Mouse (Mus musculus): Measurements from ENCODE around the gene Gpbar1. TPM values are rescaled to one million over a fixed set of nuclear protein-coding genes. Genes with fewer than 3 reads are reported as not detected.

Gene Gpbar1
- total and polyA plus RNA-seq, 3 experiments: 0.11 TPM; not detected in 2

DNA sequence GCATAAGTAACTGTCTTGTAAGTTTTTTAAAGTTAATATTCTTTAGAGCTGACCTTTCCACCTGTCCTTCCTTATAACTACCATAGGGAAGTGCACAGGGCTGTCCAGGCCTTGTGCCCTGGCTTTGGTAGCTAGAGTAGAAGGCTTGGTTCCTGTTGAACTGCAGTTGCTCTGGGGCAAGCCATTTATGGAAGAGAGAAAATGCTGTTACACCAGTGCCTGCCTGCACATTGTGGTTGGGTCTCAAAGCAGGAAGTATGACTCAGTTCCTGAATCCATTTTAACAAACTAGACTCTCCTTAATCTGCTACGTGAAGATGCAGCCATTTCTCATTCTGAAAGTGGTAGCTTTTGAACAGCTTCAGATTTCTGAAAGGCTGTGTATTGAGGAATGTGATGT, 29.6 kb upstream of the Gpbar1 start:
- peak; percentile 34 for DNase-seq (ENCODE audit: low spot score)
- Histone ChIP-seq H3K4me1 (ENCODE audit: insufficient read depth, low read depth, low read length) (peaks cover 37% of the 10 kb centered on the region), H3K9me3 (replicated peaks) (no peaks in the 10 kb centered on the region), H3K27me3 (ENCODE audit: insufficient read depth, low read length) (no peaks in the 10 kb centered on the region), H3K4me3 (ENCODE audit: low read depth, low read length) (no peak overlapping the region), H3K36me3 (replicated peaks) (peaks cover 94% of the 10 kb centered on the region)
- TF ChIP-seq GATA2 (IDR thresholded peaks at IDR 0.05; ENCODE audit: borderline replicate concordance, low read depth, low read length) (no peak), GATA1 (IDR thresholded peaks at IDR 0.05; ENCODE audit: borderline replicate concordance, low read length) (no peak), TAL1 (conservative IDR thresholded peaks at IDR 0.05; ENCODE audit: low read depth, low read length) (no peak), CTCF (IDR thresholded peaks at IDR 0.05; ENCODE audit: low read depth, low read length) (no peak)
- ATAC-seq (ENCODE audit: extremely low read depth, insufficient number of reproducible peaks, low FRiP score, poor library complexity, severe bottlenecking): peak; percentile 69

DNA sequence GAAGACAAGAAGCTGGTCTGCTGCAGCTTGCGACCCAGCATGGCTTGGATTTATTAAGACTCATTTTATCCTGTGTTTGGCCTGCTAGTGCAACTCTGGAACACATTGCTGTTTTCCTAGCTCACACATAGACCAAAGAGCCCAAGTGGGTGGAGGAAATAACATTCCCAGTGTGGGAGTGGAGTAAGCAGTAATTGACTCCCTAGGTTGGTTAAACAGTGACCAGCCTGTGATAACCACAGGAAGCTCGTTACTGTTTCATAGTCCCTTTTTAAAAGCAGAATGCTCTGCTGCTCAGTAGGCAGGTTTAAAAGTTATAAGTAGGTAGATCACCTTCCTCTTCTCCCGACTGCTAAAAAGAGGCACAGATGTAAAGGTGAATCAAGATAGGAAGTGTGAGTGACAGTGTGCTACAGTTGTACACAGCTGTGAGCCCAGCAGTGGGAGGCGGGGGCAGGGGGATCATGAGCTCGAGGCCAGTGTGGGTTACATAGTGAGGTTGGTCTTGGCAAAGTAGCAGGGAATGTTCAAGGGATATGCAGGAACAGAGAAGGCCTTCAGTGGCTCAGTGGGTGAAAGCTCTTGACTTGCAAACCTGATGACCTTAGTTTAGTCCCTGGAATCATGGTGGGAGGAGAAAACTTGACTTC, 28.9 kb upstream of the Gpbar1 start:
- Histone ChIP-seq H3K4me3 (ENCODE audit: low read depth, low read length) (0 out of 2 replicates have a peak overlapping the region, but pooled peaks have one; percentile 11), H3K36me3 (replicated peaks) (peaks cover 94% of the 10 kb centered on the region), H3K4me1 (ENCODE audit: insufficient read depth, low read depth, low read length) (peaks cover 31% of the 10 kb centered on the region), H3K27me3 (ENCODE audit: insufficient read depth, low read length) (no peaks in the 10 kb centered on the region), H3K9me3 (replicated peaks) (no peaks in the 10 kb centered on the region)
- DNase-seq (ENCODE audit: low spot score) (no peak), ATAC-seq (ENCODE audit: extremely low read depth, insufficient number of reproducible peaks, low FRiP score, poor library complexity, severe bottlenecking) (no peak)
- TF ChIP-seq POLR2AphosphoS5 (IDR thresholded peaks at IDR 0.05; ENCODE audit: insufficient replicate concordance, low read depth, low read length) (no peak), GATA1 (IDR thresholded peaks at IDR 0.05; ENCODE audit: borderline replicate concordance, low read length) (no peak), CTCF (IDR thresholded peaks at IDR 0.05; ENCODE audit: low read depth, low read length) (no peak), GATA2 (IDR thresholded peaks at IDR 0.05; ENCODE audit: borderline replicate concordance, low read depth, low read length) (no peak), TAL1 (conservative IDR thresholded peaks at IDR 0.05; ENCODE audit: low read depth, low read length) (no peak)

DNA sequence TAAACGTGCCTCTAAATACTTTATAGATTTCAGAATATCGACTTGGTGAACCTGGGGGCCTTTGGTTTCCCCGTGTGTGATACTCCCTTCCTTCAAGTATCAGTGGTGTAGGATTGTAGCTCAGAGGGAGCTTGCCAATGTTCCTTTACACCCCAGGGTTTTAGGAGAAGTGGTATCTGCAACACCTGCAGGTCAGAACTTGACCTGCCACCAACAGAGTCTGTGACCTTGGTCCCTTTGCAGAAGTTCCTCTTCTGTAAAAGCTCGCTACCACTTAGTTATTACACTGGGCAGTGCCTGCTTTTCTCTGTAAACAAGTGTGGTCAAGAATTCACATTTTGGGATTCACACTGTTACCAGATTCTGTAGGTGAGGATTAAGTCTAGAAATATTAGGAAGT, 28.3 kb upstream of the Gpbar1 start:
- peaks cover 94% of the 10 kb centered on the region for H3K36me3 ChIP-seq (replicated peaks)
- H3K4me1 ChIP-seq (ENCODE audit: insufficient read depth, low read depth, low read length): peaks cover 26% of the 10 kb centered on the region
- H3K9me3 ChIP-seq (replicated peaks): no peaks in the 10 kb centered on the region
- H3K27me3 ChIP-seq (ENCODE audit: insufficient read depth, low read length): no peaks in the 10 kb centered on the region
- DNase-seq (ENCODE audit: low spot score): no peak
- no peak for TF ChIP-seq TAL1 (conservative IDR thresholded peaks at IDR 0.05; ENCODE audit: low read depth, low read length)
- no peak for TF ChIP-seq CTCF (IDR thresholded peaks at IDR 0.05; ENCODE audit: low read depth, low read length)
- TF ChIP-seq GATA2 (IDR thresholded peaks at IDR 0.05; ENCODE audit: borderline replicate concordance, low read depth, low read length): no peak
- TF ChIP-seq POLR2AphosphoS5 (IDR thresholded peaks at IDR 0.05; ENCODE audit: insufficient replicate concordance, low read depth, low read length): no peak
- TF ChIP-seq GATA1 (IDR thresholded peaks at IDR 0.05; ENCODE audit: borderline replicate concordance, low read length): no peak
- ATAC-seq (ENCODE audit: extremely low read depth, insufficient number of reproducible peaks, low FRiP score, poor library complexity, severe bottlenecking): no peak
- no peak overlapping the region for H3K4me3 ChIP-seq (ENCODE audit: low read depth, low read length)

DNA sequence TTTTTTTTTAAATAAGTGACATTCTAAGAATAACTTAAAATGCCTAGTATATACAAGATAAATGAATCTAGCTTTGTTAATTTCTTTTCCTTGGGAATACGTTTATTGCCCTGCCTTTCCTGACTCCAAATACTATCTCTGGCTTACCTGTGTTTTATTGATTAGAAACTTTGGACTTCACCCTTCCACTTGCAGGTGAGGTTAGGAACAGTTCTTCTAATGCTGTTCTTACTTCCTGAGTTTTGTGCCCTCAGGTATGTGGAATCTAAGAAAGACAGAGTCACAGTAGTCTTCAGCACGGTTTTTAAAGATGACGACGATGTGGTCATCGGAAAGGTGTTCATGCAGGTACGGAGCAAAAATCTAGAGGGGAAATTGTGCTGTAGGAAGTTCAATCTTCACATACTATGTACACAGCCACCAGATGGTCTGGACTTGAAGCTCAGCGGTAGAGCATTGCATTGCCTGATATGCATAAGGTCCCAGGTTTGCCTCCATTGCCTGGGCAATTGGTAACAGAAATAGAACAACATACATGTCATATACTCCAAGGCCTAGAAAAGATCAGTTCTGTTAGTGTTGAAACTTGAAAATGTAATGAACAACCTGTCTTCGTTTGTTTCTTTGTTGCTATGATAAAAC, 22.5 kb upstream of the Gpbar1 start:
- TF ChIP-seq GATA1 (IDR thresholded peaks at IDR 0.05; ENCODE audit: borderline replicate concordance, low read length) (no peak), POLR2AphosphoS5 (IDR thresholded peaks at IDR 0.05; ENCODE audit: insufficient replicate concordance, low read depth, low read length) (no peak), CTCF (IDR thresholded peaks at IDR 0.05; ENCODE audit: low read depth, low read length) (no peak), TAL1 (conservative IDR thresholded peaks at IDR 0.05; ENCODE audit: low read depth, low read length) (no peak), GATA2 (IDR thresholded peaks at IDR 0.05; ENCODE audit: borderline replicate concordance, low read depth, low read length) (no peak)
- no peaks in the 10 kb centered on the region for H3K27me3 ChIP-seq (ENCODE audit: insufficient read depth, low read length)
- H3K36me3 ChIP-seq (replicated peaks): peaks cover 94% of the 10 kb centered on the region
- peaks cover 5% of the 10 kb centered on the region; the same call in 1 of the 2 replicates for H3K4me1 ChIP-seq (ENCODE audit: insufficient read depth, low read depth, low read length)
- no peak for ATAC-seq (ENCODE audit: extremely low read depth, insufficient number of reproducible peaks, low FRiP score, poor library complexity, severe bottlenecking)
- DNase-seq (ENCODE audit: low spot score): no peak
- H3K9me3 ChIP-seq (replicated peaks): no peaks in the 10 kb centered on the region
- no peak overlapping the region for H3K4me3 ChIP-seq (ENCODE audit: low read depth, low read length)

DNA sequence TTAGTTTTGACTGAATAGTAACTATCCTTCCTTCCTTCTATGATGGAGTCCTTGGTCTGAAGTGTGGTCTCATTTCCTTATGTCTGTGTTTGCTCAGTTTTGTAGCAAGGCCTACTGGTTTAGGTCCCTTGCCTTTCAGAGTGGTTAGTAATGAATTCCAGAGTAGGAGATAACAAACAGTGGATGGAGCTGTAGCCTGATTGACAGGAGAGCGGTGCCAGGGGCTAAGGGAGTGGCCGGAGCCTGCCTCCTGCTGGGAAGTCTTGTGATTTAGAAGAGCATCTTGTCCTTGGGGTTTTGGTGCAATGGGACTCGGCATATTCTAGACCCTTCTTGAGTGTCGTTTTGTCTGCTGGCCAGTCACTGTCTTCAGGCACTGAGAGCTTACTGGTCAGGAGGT, 21.6 kb upstream of the Gpbar1 start:
- Histone ChIP-seq H3K4me3 (ENCODE audit: low read depth, low read length) (no peak overlapping the region), H3K4me1 (ENCODE audit: insufficient read depth, low read depth, low read length) (peaks cover 5% of the 10 kb centered on the region; the same call in 1 of the 2 replicates), H3K36me3 (replicated peaks) (peaks cover 93% of the 10 kb centered on the region), H3K27me3 (ENCODE audit: insufficient read depth, low read length) (no peaks in the 10 kb centered on the region), H3K9me3 (replicated peaks) (no peaks in the 10 kb centered on the region)
- no peak for ATAC-seq (ENCODE audit: extremely low read depth, insufficient number of reproducible peaks, low FRiP score, poor library complexity, severe bottlenecking)
- DNase-seq (ENCODE audit: low spot score): no peak
- TF ChIP-seq GATA1 (IDR thresholded peaks at IDR 0.05; ENCODE audit: borderline replicate concordance, low read length): no peak
- no peak for TF ChIP-seq TAL1 (conservative IDR thresholded peaks at IDR 0.05; ENCODE audit: low read depth, low read length)
- no peak for TF ChIP-seq POLR2AphosphoS5 (IDR thresholded peaks at IDR 0.05; ENCODE audit: insufficient replicate concordance, low read depth, low read length)
- TF ChIP-seq CTCF (IDR thresholded peaks at IDR 0.05; ENCODE audit: low read depth, low read length): no peak
- TF ChIP-seq GATA2 (IDR thresholded peaks at IDR 0.05; ENCODE audit: borderline replicate concordance, low read depth, low read length): no peak

DNA sequence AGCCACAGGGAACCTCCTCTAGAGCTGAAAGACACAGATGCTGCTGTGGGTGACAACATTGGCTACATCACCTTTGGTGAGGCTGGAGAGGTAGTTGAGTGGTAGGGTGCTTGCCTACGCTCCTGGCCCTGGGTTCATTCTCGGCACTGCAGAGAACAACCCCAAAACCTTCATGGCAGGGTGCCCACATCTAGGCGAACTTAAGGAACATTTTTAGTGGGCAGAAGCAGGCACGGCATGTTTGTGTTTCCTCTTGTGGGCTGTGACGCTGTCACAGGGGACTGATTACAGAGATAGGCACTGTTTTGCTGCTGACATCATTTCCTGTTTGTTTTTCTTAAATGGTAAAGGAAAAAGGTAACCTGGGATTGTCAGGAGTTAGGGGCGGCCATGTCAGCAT, 15.8 kb upstream of the Gpbar1 start:
- peaks cover 2% of the 10 kb centered on the region; the same call in 1 of the 2 replicates for H3K4me1 ChIP-seq (ENCODE audit: insufficient read depth, low read depth, low read length)
- H3K4me3 ChIP-seq (ENCODE audit: low read depth, low read length): no peak overlapping the region
- DNase-seq (ENCODE audit: low spot score) (no peak), ATAC-seq (ENCODE audit: extremely low read depth, insufficient number of reproducible peaks, low FRiP score, poor library complexity, severe bottlenecking) (no peak)
- H3K27me3 ChIP-seq (ENCODE audit: insufficient read depth, low read length): no peaks in the 10 kb centered on the region
- TF ChIP-seq GATA2 (IDR thresholded peaks at IDR 0.05; ENCODE audit: borderline replicate concordance, low read depth, low read length) (no peak), TAL1 (conservative IDR thresholded peaks at IDR 0.05; ENCODE audit: low read depth, low read length) (no peak), POLR2AphosphoS5 (IDR thresholded peaks at IDR 0.05; ENCODE audit: insufficient replicate concordance, low read depth, low read length) (no peak), CTCF (IDR thresholded peaks at IDR 0.05; ENCODE audit: low read depth, low read length) (no peak), GATA1 (IDR thresholded peaks at IDR 0.05; ENCODE audit: borderline replicate concordance, low read length) (no peak)
- H3K36me3 ChIP-seq (replicated peaks): peaks cover 95% of the 10 kb centered on the region
- no peaks in the 10 kb centered on the region for H3K9me3 ChIP-seq (replicated peaks)
